Mouse (Mus musculus) C2C12 (cell line): ENCODE data around the gene Tmeff1. TPM values are rescaled to one million over a fixed set of nuclear protein-coding genes. Genes with fewer than 3 reads are reported as not detected.

Source experiments
- H3K27me3 ChIP-seq: one replicate; pipeline ENCODE4 v1.6.1; 2011; ENCODE audit not compliant: control insufficient read depth, insufficient read depth, insufficient read length
- H3K36me3 ChIP-seq: one replicate; pipeline ENCODE4 v1.6.1; 2011; ENCODE audit not compliant: control insufficient read depth, insufficient read depth
- H3K4me3 ChIP-seq: one replicate; pipeline ENCODE4 v1.5.1; 2011; ENCODE audit warnings: mild to moderate bottlenecking, control low read depth; ENCODE audit not compliant: poor library complexity, insufficient read depth, severe bottlenecking
- H3K79me2 ChIP-seq: one replicate; pipeline ENCODE4 v1.6.1; 2011; ENCODE audit not compliant: control insufficient read depth, insufficient read depth
- H3K79me3 ChIP-seq: one replicate; pipeline ENCODE4 v1.6.1; 2011; ENCODE audit warnings: low read depth, control low read depth
- H3ac ChIP-seq: one replicate; pipeline ENCODE3; 2011; ENCODE audit warnings: low read depth; ENCODE audit not compliant: control insufficient read depth, insufficient read length
- CEBPB ChIP-seq: IDR thresholded peaks from one replicate; pipeline ENCODE4 v1.6.1; 2011; ENCODE audit warnings: low read depth, mild to moderate bottlenecking, control low read depth, moderate library complexity
- CTCF ChIP-seq: IDR thresholded peaks from one replicate; pipeline ENCODE4 v1.5.1; 2011; ENCODE audit not compliant: control insufficient read depth, insufficient read depth, insufficient read length
- FOSL1 ChIP-seq: IDR thresholded peaks from one replicate; pipeline ENCODE4 v1.8.0; 2011; ENCODE audit warnings: mild to moderate bottlenecking, low read length; ENCODE audit not compliant: poor library complexity, insufficient read depth, severe bottlenecking
- MAX ChIP-seq: IDR thresholded peaks from one replicate; pipeline ENCODE4 v1.6.1; 2011; ENCODE audit warnings: mild to moderate bottlenecking, control low read depth
- MYOD1 ChIP-seq: IDR thresholded peaks from one replicate; pipeline ENCODE4 v1.6.1; 2011; ENCODE audit warnings: low read depth; ENCODE audit not compliant: control insufficient read depth, insufficient read length
- MYOG ChIP-seq: IDR thresholded peaks from one replicate; pipeline ENCODE4 v1.6.1; 2011; ENCODE audit not compliant: control insufficient read depth, insufficient read length; ENCODE audit errors: extremely low read depth
- USF1 ChIP-seq: IDR thresholded peaks from one replicate; pipeline ENCODE4 v1.6.1; 2011; ENCODE audit warnings: low read depth, mild to moderate bottlenecking, control low read depth, moderate library complexity
- polyA plus RNA-seq: library from polyadenylated mRNA; unstranded; fragments of >200 nt; fragmentation: generic; extraction: Trizol; gene quantifications from one replicate; pipeline ENCODE4 v1.2.1, GENCODE M21; 2012; ENCODE audit warnings: missing spikeins

Tmeff1 gene
- polyA plus RNA-seq, 1 experiment: 22.7 TPM

DNA sequence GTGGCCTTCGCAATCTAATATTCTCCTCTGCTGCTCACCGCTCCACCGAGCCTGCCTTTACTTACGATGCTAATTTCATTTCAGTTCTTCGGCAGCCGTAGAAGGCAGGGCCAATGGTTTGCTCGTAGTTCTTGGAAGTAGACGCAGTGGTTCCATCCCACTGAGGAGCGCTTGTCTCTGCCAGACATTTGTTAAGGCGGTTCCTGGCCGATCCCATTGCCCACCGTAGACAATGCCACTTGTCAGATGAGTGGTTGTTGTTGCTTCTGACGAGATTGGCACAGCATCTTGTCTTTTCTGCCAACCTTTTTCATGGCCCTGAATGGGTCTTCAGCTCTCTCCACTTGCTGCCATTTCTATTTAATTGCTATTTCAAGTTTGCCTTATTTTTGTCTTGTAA is 44.5 kb downstream of the Tmeff1 start:
- TF ChIP-seq CEBPB (no peak), MYOG (no peak), CTCF (no peak)
- Histone ChIP-seq H3K4me3 (no peak overlapping the region), H3K79me2 (no peaks in the 10 kb centered on the region), H3ac (no peak overlapping the region), H3K27me3 (no peaks in the 10 kb centered on the region), H3K79me3 (no peaks in the 10 kb centered on the region), H3K36me3 (no peaks in the 10 kb centered on the region)

DNA sequence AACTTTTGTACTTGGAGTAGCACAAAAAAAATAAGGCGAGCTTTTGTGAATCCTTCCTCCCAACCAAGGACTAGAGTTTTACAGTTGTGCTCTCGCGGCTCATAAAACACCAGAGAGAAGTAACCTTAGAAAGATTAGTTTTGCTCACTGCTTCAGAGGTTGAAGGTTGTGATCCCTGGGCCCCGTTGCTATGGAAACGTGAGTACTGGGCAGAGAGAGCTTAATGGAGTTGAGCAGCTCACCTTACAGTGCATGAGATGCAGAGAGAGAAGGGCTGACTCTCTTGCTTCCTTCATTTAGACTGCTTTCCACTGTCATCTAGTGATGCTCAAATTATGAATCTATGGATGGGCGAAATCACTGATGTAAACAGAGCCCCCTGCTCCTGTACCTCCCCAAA is 48.6 kb downstream of the Tmeff1 start:
- no peaks in the 10 kb centered on the region for H3K36me3 ChIP-seq
- H3K4me3 ChIP-seq: no peak overlapping the region
- H3K79me3 ChIP-seq: no peaks in the 10 kb centered on the region
- H3K79me2 ChIP-seq: no peaks in the 10 kb centered on the region
- no peaks in the 10 kb centered on the region for H3K27me3 ChIP-seq
- H3ac ChIP-seq: no peak overlapping the region
- no peak for TF ChIP-seq CTCF
- TF ChIP-seq MAX: no peak
- no peak for TF ChIP-seq MYOD1
- TF ChIP-seq FOSL1: no peak
- no peak for TF ChIP-seq MYOG
- no peak for TF ChIP-seq USF1
- TF ChIP-seq CEBPB: no peak

DNA sequence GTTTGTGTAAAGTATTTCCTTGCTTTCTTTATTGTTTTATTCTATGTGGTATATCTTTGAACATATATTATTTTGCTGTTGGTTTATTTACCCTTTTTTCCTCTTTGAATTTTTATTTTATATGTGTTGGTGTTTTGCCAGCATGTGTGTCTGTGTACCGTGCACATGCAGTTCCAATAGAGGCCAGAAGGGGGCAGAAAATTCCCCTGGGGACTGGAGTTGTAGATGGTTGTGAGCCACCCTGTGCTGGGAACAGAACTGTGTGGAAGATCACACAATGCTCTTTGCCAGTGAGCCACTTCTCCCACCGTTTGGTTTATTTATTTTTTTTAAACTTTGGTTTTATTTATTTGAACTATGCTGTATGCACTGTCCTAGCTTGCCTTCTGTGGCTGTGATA is 49.1 kb downstream of the Tmeff1 start:
- no peaks in the 10 kb centered on the region for H3K79me3 ChIP-seq
- TF ChIP-seq USF1 (no peak), CEBPB (no peak), MYOG (no peak), CTCF (no peak), FOSL1 (no peak), MAX (no peak), MYOD1 (no peak)
- no peaks in the 10 kb centered on the region for H3K27me3 ChIP-seq
- H3K36me3 ChIP-seq: no peaks in the 10 kb centered on the region
- no peak overlapping the region for H3K4me3 ChIP-seq
- H3ac ChIP-seq: no peak overlapping the region
- H3K79me2 ChIP-seq: no peaks in the 10 kb centered on the region

DNA sequence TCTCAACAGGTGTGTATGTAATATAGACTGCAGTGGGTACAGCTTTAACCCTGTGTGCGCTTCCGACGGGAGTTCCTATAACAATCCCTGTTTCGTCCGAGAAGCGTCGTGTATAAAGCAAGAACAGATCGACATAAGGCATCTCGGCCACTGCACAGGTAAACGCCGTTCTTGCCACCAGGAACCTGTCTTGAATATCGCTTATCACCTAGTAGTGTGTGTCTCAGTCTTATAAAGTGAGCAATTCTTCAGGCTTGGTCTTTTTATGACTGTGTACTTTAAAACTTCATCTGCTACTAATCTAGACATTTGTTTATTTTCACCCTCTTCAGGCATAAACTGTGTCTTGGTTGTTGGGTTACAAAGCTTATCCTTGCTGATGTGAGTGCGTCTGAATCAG is 51.9 kb downstream of the Tmeff1 start:
- H3K79me2 ChIP-seq: no peaks in the 10 kb centered on the region
- no peaks in the 10 kb centered on the region for H3K79me3 ChIP-seq
- no peaks in the 10 kb centered on the region for H3K27me3 ChIP-seq
- no peak overlapping the region for H3K4me3 ChIP-seq
- H3ac ChIP-seq: no peak overlapping the region
- no peak for TF ChIP-seq USF1
- no peak for TF ChIP-seq MAX
- TF ChIP-seq CTCF: no peak
- H3K36me3 ChIP-seq: no peaks in the 10 kb centered on the region

DNA sequence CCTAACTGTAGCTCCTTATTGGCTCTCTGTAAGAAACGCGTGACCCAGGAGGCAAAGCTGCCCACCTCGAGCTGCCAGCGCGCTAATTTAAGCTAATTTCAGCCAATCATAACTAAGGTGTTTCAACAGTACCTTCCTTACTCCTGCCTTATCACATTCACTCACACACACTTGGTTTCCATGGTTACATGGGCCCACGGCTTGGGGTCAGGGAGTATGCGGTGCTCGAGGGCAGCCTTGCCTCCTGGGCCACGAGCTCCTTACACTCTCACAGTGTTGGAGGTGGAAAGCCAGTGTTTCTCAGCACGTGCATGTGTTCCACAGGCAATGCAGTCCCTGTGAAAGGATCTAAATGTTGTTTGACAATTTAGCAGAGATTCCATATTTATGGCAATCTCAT is 53.2 kb downstream of the Tmeff1 start:
- no peak overlapping the region for H3K4me3 ChIP-seq
- TF ChIP-seq MAX: no peak
- no peak for TF ChIP-seq CTCF
- TF ChIP-seq MYOG: no peak
- no peak for TF ChIP-seq USF1
- no peak for TF ChIP-seq FOSL1
- no peak for TF ChIP-seq CEBPB
- no peak for TF ChIP-seq MYOD1
- no peaks in the 10 kb centered on the region for H3K36me3 ChIP-seq
- no peak overlapping the region for H3ac ChIP-seq
- H3K79me2 ChIP-seq: no peaks in the 10 kb centered on the region
- no peaks in the 10 kb centered on the region for H3K79me3 ChIP-seq
- no peaks in the 10 kb centered on the region for H3K27me3 ChIP-seq

DNA sequence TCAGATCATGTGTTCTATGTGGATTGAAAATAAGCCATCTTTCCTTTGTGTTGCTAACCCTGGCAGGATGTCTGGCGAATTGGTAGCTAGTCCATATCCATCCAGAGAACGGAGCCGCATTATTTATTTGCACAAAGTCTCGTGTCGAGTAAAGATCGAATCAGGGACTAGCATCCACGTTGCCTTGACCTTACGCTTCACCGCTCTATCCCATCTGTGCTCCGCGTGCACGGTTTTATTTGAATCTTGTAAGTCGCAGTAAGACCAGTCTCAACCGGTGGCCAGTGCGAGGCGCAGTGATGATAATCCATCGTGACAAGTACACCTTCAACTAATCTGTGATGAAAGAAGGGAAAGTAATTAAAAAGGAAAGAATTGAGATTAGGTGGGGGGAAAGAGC is 54.5 kb downstream of the Tmeff1 start:
- no peaks in the 10 kb centered on the region for H3K27me3 ChIP-seq
- no peak overlapping the region for H3ac ChIP-seq
- H3K36me3 ChIP-seq: no peaks in the 10 kb centered on the region
- no peaks in the 10 kb centered on the region for H3K79me2 ChIP-seq
- TF ChIP-seq CEBPB (no peak), MAX (no peak), USF1 (no peak), FOSL1 (no peak), MYOD1 (no peak), MYOG (no peak), CTCF (no peak)
- no peaks in the 10 kb centered on the region for H3K79me3 ChIP-seq
- H3K4me3 ChIP-seq: no peak overlapping the region
